Mouse (Mus musculus): ENCODE measurements around the gene Baiap2.

- TF ChIP-seq POLR2A (IDR thresholded peaks at IDR 0.05; ENCODE audit: insufficient read depth, low read depth, low read length) (no peak), CTCF (IDR thresholded peaks at IDR 0.05) (no peak), EP300 (IDR thresholded peaks at IDR 0.05; ENCODE audit: insufficient read depth, low read depth, low read length) (no peak)
Measured at GRCm38 (mm10) chr11:119951326-119951725, 8.8 kb downstream of the Baiap2 start.

All from heart, adult 2 months (tissue).